Mouse (Mus musculus) lung, adult 2 months (tissue): ENCODE measurements around the gene Preb. TPM values are rescaled to one million over a fixed set of nuclear protein-coding genes. Genes with fewer than 3 reads are reported as not detected.

Experiments used
- DNase-seq: peaks from one replicate; pipeline ENCODE4 v3.0.0; 2022
- H3K4me1 ChIP-seq: fragments of 200-500 bp; 2 replicates; pipeline ENCODE4 v1.6.1; 2011; ENCODE audit warnings: low read length; ENCODE audit not compliant: control insufficient read depth, insufficient read depth
- H3K4me3 ChIP-seq: fragments of 200-500 bp; replicated peaks from 2 replicates; pipeline ENCODE3; 2011; ENCODE audit warnings: low read depth, mild to moderate bottlenecking, control low read depth, low read length; ENCODE audit errors: extremely low read depth
- CTCF ChIP-seq: fragments of 200-500 bp; IDR thresholded peaks from 2 replicates; pipeline ENCODE4 v1.5.1; 2011; ENCODE audit warnings: mild to moderate bottlenecking, low read length, control low read depth; ENCODE audit not compliant: insufficient read depth
- POLR2A ChIP-seq: fragments of 200-500 bp; IDR thresholded peaks from 2 replicates; pipeline ENCODE4 v1.6.1; 2011; ENCODE audit warnings: low read depth, mild to moderate bottlenecking, control low read depth, low read length, borderline replicate concordance; ENCODE audit errors: extremely low read depth
- WGBS: fragments of 180-500 bp; shearing (Covaris S2); methylation state at CpG from one replicate; pipeline ENCODE4 v1.1.7; 2018; 5-methylcytosine and 5-hydroxymethylcytosine counted together
- polyA plus RNA-seq: library from polyadenylated mRNA; depleted of rRNA; stranded (reverse); fragments of >200 nt; gene quantifications from 2 replicates; pipeline ENCODE4 v1.2.3, GENCODE M21; 2012

Preb gene
- polyA plus RNA-seq, 1 experiment: 253 TPM

- WGBS: 76% methylated on average over 2 of the region's 2 CpGs
Measured at GRCm38 (mm10) chr5:30926073-30926472, 34.1 kb downstream of the Preb start.

GRCm38 (mm10) chr5:30925217-30925616 is 34.9 kb downstream of the Preb start:
- 72% methylated on average over 5 of the region's 5 CpGs for WGBS

More at GRCm38 (mm10) chr5:30926073-30926472, 34.1 kb downstream of the Preb start:
- H3K4me3 ChIP-seq: no peak overlapping the region
- peaks cover 3% of the 10 kb centered on the region for H3K4me1 ChIP-seq
- TF ChIP-seq POLR2A: no peak
- no peak for TF ChIP-seq CTCF
- DNase-seq: no peak

GRCm38 (mm10) chr5:30924614-30925013 is 35.5 kb downstream of the Preb start:
- TF ChIP-seq CTCF (no peak), POLR2A (no peak)
- 80% methylated on average over 8 of the region's 8 CpGs for WGBS
- Histone ChIP-seq H3K4me3 (no peak overlapping the region), H3K4me1 (peaks cover 3% of the 10 kb centered on the region)
- DNase-seq: no peak

More at GRCm38 (mm10) chr5:30925217-30925616, 34.9 kb downstream of the Preb start:
- peak; percentile 25 for DNase-seq
- Histone ChIP-seq H3K4me3 (no peak overlapping the region), H3K4me1 (peaks cover 3% of the 10 kb centered on the region)
- TF ChIP-seq POLR2A (no peak), CTCF (no peak)

- no peak for TF ChIP-seq CTCF
- TF ChIP-seq POLR2A: no peak
- no peak for DNase-seq
- Histone ChIP-seq H3K4me3 (no peak overlapping the region), H3K4me1 (peaks cover 3% of the 10 kb centered on the region)
- WGBS: 67% methylated on average over 6 of the region's 6 CpGs
Measured at GRCm38 (mm10) chr5:30923119-30923518, 37.0 kb downstream of the Preb start.

GRCm38 (mm10) chr5:30922581-30923041 is 37.5 kb downstream of the Preb start:
- DNase-seq: peak; percentile 32
- 41% methylated on average over 10 of the region's 10 CpGs for WGBS
- Histone ChIP-seq H3K4me1 (peaks cover 3% of the 10 kb centered on the region), H3K4me3 (no peak overlapping the region)
- TF ChIP-seq CTCF: no peak
- TF ChIP-seq POLR2A: no peak

- TF ChIP-seq POLR2A (peak; percentile 73; the same call in 1 of the 2 replicates), CTCF (peak; percentile 64)
- peaks cover 8% of the 10 kb centered on the region for H3K4me1 ChIP-seq
- H3K4me3 ChIP-seq: peak within 1 kb of the TSS; percentile 91
- DNase-seq: peak; percentile 90
- 1% methylated on average over 40 of the region's 40 CpGs for WGBS
Measured at GRCm38 (mm10) chr5:30921256-30922033, 38.7 kb downstream of the Preb start, which contains the start of gene Khk. Khk (plus strand) TSS chr5:30921431.

GRCm38 (mm10) chr5:30920621-30921020 is 39.5 kb downstream of the Preb start:
- H3K4me1 ChIP-seq: peaks cover 13% of the 10 kb centered on the region
- peak; percentile 49 for DNase-seq
- H3K4me3 ChIP-seq: peak overlapping the region; percentile 19
- TF ChIP-seq CTCF (no peak), POLR2A (peak; percentile 15; the same call in 1 of the 2 replicates)
- WGBS: 56% methylated on average over 19 of the region's 19 CpGs

- no peak for DNase-seq
- 68% methylated on average over 11 of the region's 11 CpGs for WGBS
- Histone ChIP-seq H3K4me1 (peaks cover 19% of the 10 kb centered on the region), H3K4me3 (no peak overlapping the region)
- no peak for TF ChIP-seq CTCF
Measured at GRCm38 (mm10) chr5:30919831-30920614, 40.1 kb downstream of the Preb start.

- Histone ChIP-seq H3K4me1 (peaks cover 24% of the 10 kb centered on the region), H3K4me3 (no peak overlapping the region)
- 91% methylated on average over 8 of the region's 8 CpGs for WGBS
- TF ChIP-seq CTCF (no peak), POLR2A (no peak)
- no peak for DNase-seq
Measured at GRCm38 (mm10) chr5:30918691-30919090, 41.5 kb downstream of the Preb start.
